Mouse (Mus musculus) G1E (cell line): ENCODE results near the gene Mapk8ip2.

Experiments
- CTCF ChIP-seq: IDR thresholded peaks from 2 replicates; pipeline ENCODE4 v1.5.1; 2012; ENCODE audit warnings: low read depth, low read length, inconsistent platforms, mixed read lengths
- GATA1 ChIP-seq: IDR thresholded peaks from 2 replicates; pipeline ENCODE4 v1.6.1; 2012; ENCODE audit warnings: borderline replicate concordance, low read length, inconsistent platforms, mixed read lengths
- GATA2 ChIP-seq: IDR thresholded peaks from 2 replicates; pipeline ENCODE4 v1.6.1; 2012; ENCODE audit warnings: low read depth, low read length, inconsistent platforms, borderline replicate concordance
- POLR2AphosphoS5 ChIP-seq: IDR thresholded peaks from 2 replicates; pipeline ENCODE4 v1.6.1; 2012; ENCODE audit warnings: low read depth, low read length, inconsistent platforms; ENCODE audit not compliant: insufficient replicate concordance
- TAL1 ChIP-seq: conservative IDR thresholded peaks from 2 replicates; pipeline ENCODE4 v1.6.1; 2012; ENCODE audit warnings: low read depth, low read length, inconsistent platforms, mixed read lengths

DNA sequence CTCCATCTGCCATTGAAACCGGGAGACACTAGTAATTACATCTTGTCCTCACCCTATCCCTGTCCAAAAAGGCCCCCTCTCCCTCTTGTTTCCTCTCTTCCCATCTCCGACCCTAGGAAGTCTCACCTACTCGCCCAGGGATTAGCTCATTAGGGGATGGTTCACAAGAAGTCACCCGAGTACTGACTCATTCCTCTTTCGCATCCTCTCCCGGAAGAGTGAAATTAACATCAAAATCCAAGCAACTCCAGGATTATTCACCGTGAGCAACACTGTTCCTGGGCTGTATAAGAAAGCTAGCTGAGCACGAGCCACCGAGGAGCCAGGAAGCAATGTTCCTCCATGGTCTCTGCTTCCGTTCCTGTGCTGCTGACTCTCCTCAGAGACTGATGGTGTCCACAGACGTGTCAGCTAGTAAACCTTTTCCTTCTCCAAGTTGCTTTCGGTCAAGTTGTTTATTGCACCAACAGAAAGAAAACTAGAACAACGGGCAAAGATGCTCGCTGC, 35.0 kb downstream of the Mapk8ip2 start:
- TF ChIP-seq CTCF (no peak), GATA1 (no peak), POLR2AphosphoS5 (no peak), TAL1 (no peak), GATA2 (no peak)
